Mouse (Mus musculus): ENCODE data around the gene Khdc4.

Khdc4 gene

DNA sequence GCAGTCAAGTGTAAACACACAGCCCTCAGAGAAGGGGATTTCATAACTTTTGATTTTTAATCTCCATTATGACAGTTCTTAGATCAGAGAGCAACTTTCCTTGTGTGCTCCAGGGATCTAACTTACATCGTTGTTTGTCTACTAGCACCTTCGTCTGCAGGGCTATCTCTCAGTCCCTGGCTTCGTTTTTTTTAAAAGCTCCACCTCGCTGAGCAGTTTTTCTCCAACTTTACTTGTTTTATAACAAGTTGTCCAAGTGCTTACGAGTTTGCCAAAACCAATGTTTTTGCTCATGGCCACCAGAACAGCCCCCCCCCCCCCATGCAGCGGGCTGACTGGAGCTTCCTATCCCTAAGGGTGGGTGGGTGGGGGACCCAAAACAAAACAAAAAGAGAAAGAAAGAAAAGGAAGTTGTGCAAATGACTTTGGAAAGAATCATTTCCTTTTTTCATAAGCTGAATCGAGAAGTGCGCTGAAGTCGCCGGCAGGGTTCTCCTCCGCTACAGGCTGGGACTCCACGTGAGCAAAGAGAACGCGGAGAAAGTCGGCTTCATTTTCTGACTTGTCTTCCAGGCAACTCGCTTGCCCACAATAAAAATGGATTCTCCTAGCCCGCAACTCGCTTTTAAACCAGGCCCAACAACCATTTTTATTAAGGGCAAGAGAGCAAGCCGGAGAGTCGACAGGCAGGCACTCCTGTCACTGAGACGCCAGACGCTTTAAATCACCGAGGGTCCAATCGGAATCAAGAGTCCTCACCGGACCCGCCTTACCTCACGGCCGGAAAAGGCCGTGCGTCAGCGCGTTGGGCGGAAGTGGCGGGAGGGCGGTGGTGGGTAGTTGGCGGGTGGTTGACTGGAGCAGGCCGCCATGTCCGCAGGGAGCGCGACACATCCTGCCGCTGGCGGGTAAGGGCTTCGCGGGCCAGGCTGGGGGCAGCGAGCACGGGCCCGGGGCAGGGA lies at the start of gene Khdc4:
TSS of gene Khdc4 (plus strand) at position 824 of the 962 bp plus-strand sequence.
- DNase-seq (ENCODE audit: low read depth, low spot score), result peak; percentile 98

DNA sequence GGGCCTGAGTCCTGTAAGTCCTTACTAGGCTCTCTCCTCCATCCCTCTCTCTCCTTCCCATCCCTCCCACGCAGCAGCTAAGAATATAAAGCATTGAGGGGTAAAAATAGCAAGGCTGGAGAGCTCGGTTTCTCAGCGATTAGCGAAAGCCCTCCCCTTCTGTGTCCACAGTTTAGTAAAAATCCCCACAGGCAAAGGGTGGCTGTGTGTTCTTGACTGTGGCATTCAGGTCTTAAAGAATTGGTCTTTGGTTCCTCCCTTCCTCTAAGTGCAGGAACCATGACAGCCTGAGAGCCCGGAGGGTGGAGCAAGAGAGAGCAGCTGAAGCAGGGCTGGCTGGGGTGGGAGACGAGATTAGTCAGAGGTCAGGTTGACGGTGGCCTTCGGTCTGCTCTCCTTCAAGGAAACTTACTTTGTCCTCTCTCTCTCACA lies 49.0 kb upstream of the Khdc4 start:
- no peak for DNase-seq (ENCODE audit: low read depth, low spot score)

DNA sequence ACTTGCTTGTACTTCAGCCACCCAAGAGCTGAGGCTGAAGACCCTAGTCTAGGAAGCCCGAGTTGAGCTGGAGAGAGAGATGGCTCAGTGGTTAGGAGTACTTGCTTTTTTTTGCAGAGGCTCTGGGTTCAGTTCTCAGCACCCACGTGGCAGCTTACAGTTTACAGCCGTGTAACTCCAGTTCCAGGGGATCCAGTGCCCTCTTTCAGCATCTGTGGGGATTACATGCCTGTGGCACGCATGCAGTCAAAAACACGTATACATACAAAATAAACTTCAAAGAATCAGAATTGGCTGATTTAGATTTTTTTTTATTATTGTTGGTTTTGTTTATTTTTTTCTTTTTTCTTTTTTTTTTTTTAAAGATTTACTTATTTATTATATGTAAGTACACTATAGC lies 48.5 kb upstream of the Khdc4 start:
- no peak for DNase-seq (ENCODE audit: low read depth, low spot score)

DNA sequence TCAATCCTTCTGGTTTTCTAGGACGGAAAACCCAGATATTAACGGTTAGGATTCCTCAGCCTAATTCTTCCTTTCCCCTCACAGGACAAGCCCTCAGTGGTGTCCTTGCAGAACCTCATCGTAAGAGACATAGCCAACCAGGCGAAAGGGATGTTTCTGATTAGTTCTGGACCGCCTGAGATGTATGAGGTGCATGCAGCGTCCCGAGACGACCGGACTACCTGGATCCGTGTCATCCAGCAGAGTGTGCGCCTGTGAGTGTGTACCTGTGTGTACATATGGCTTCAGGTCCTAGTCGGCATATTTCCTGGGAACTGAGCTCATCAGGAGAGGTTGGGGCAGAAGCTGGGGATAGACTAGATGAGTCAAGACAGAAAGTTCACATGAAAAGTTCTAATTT lies 46.4 kb upstream of the Khdc4 start:
- no peak for DNase-seq (ENCODE audit: low read depth, low spot score)

DNA sequence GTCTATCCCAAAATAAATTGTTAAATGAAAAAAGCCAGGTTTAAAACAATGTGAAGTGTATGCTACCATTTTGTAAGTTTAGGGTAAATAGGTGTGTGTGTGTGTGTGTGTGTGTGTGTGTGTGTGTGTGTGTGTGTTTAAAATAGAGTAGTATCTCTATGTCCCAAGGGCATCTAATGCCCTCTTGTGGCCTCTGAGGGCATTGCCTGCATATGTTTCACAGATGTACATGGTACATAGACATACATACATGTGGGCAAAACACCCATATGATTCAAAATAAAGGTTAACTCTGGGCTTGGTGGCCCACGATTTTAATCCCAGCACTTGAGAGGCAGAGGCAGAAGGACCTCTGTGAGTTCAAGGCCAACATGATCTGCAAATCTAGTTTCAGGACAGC lies 44.9 kb upstream of the Khdc4 start:
- peak; percentile 68 for DNase-seq (ENCODE audit: low read depth, low spot score)

- peak; percentile 33 for DNase-seq (ENCODE audit: low read depth, low spot score)
These were observed 42.5 kb upstream of the Khdc4 start for GRCm38 (mm10) chr3:88643078-88643477.

- no peak for DNase-seq (ENCODE audit: low read depth, low spot score)
These were observed 39.7 kb upstream of the Khdc4 start for GRCm38 (mm10) chr3:88645937-88646336.

DNA sequence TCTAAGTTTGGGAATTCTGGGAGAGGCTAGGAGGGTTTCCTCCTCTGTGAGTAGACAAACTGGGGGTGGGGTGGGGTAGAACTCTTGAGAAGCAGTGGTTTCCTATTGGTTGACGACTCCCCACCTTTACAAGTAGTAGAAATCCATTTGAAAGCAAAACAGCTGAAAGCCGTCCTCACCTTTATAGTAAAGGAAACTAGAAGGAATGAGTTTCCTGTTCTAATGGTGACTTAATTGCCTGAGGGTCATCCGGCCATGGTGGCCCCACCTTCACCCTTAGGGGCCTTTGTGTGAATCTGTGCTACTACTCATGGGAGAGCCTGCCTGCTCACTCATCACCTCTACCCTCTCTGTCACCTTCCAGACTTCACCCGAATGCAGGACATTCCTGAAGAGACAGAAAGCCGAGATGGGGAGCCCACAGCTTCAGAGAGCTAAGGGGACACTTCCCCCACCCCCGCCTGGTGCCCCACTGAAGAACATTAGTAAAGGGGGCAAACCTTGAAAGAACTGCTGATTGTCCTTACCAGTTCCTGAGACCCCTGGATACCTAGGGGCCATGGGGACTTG lies 39.1 kb upstream of the Khdc4 start:
- DNase-seq (ENCODE audit: low read depth, low spot score), result peak; percentile 92

GRCm38 (mm10) chr3:88647076-88647475 lies 38.5 kb upstream of the Khdc4 start:
- peak; percentile 30 for DNase-seq (ENCODE audit: low read depth, low spot score)

DNA sequence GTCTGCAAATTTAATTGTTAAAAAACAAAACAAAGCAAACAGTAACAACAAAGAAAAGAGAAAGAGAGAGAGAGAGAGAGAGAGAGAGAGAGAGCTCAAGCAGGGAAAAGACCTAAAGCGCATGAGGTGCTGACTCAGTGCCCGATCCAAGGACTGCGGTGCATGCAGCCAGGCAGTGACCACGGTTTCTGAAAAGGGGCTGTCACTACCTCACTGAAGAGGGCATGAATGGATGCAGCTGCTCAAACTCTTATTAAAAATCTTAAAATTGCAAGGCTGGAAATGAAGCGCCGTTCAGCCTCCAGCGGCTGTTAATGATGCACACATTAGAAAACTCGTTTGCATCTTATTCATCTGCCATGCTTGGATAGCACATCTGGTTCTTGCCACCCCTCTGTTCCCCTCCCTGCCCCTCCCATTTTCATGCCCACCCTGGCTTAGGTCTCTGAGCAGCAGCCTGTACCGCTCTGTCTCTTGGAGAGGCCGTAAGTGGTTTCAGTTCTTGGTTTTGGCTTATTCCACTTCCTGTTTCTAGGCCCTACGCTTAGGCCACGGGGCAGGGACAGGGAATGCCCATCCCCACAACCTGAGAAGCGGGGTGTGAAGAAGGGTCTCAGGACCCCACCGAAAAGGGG lies 37.7 kb upstream of the Khdc4 start:
- DNase-seq (ENCODE audit: low read depth, low spot score), result no peak

- no peak for DNase-seq (ENCODE audit: low read depth, low spot score)
These were observed 37.0 kb upstream of the Khdc4 start for GRCm38 (mm10) chr3:88648452-88649168.

- DNase-seq (ENCODE audit: low read depth, low spot score), result no peak
These were observed 36.4 kb upstream of the Khdc4 start for GRCm38 (mm10) chr3:88649186-88649585.

GRCm38 (mm10) chr3:88649967-88650366 lies 35.6 kb upstream of the Khdc4 start:
- DNase-seq (ENCODE audit: low read depth, low spot score), result no peak

GRCm38 (mm10) chr3:88650713-88651504 lies 34.7 kb upstream of the Khdc4 start:
- no peak for DNase-seq (ENCODE audit: low read depth, low spot score)

GRCm38 (mm10) chr3:88651669-88652618 lies 33.7 kb upstream of the Khdc4 start:
- DNase-seq (ENCODE audit: low read depth, low spot score), result no peak

DNA sequence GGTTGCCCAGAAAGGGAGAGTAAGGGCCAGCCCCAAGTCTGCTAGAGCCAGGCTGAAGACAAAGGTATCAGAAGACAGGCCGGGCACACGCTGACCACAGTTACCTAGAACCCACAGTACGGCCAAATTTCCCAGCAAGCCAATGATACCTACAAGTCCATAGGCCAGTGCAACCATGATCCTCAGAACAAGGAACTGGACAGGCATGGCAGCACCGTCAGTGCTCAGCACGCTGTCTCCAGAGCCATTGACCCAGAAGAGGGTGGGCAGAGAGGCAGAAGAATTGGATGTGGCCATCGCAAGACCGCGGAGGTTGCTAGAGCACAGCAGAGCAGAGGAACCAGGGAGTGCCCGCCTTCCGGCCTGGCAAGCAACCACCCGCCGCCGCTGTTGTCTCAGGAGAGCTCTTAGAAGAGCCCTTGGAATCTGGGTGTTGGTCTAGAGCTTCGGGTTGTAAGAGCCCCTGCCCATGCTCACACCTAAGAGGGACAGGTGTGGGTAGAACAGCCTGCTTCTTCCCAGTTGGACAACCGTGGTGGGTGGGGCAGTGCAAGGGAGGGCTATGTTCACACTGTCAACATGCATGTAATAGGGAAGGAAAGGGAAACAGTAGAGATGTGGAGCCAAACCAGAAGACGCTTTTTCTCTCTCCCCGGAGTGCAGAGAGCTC lies 32.6 kb upstream of the Khdc4 start, which contains the start of gene Rxfp4:
TSS of gene Rxfp4 (minus strand) at position 297 of the 670 bp plus-strand sequence.
- DNase-seq (ENCODE audit: low read depth, low spot score), result no peak

GRCm38 (mm10) chr3:88653516-88654370 lies 31.9 kb upstream of the Khdc4 start:
- DNase-seq (ENCODE audit: low read depth, low spot score), result no peak

DNA sequence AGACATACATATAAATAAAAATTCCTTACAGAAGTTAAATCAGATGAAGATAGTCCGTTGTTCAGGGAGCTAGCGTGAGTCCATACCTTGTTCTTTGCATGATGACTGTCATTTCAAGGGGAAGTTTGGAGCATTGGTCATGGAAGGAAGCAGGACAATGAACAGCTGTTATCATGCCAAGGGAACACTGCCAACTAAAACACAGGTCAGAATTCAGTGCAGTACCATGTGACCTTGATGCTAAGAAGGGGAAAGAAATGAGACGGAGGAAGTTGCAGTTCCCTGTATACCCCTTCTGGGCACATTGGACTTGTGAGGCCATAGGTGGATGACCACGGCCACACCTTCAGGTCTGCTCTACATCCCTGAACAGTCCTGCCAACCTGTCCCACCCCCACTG lies 31.0 kb upstream of the Khdc4 start:
- DNase-seq (ENCODE audit: low read depth, low spot score), result no peak
